Mouse (Mus musculus): ENCODE results near the gene Actc1. TPM values are rescaled to one million over a fixed set of nuclear protein-coding genes. Genes with fewer than 3 reads are reported as not detected.

The Actc1 gene
- polyA plus RNA-seq, 1 experiment from 2014 or later: 11,395 TPM

GRCm38 (mm10) chr2:114013846-114014245 lies 39.5 kb downstream of the Actc1 start:
- Histone ChIP-seq H3K27ac (replicated peaks) (no peak overlapping the region), H3K36me3 (no peaks in the 10 kb centered on the region), H3K9me3 (no peaks in the 10 kb centered on the region), H3K4me1 (peaks cover 12% of the 10 kb centered on the region), H3K4me3 (peak overlapping the region; percentile 56), H3K9ac (peak overlapping the region; percentile 1; the same call in 1 of the 2 replicates), H3K27me3 (replicated peaks) (peaks cover 79% of the 10 kb centered on the region), H3K4me2 (peak overlapping the region; percentile 93)
- no peak for ATAC-seq (ENCODE audit: extremely low read depth, insufficient number of reproducible peaks, low FRiP score, low TSS enrichment)
- 3% methylated on average over 13 of the region's 13 CpGs for WGBS

- Histone ChIP-seq H3K4me2 (peak within 1 kb of the TSS; percentile 93), H3K9me3 (no peaks in the 10 kb centered on the region), H3K9ac (peak within 1 kb of the TSS; percentile 1; the same call in 1 of the 2 replicates), H3K4me3 (peak within 1 kb of the TSS; percentile 56), H3K27me3 (replicated peaks) (peaks cover 74% of the 10 kb centered on the region), H3K4me1 (peaks cover 12% of the 10 kb centered on the region), H3K27ac (replicated peaks) (no peak within 1 kb of the TSS), H3K36me3 (no peaks in the 10 kb centered on the region)
- ATAC-seq (ENCODE audit: extremely low read depth, insufficient number of reproducible peaks, low FRiP score, low TSS enrichment): no peak
- WGBS: 1% methylated on average over 46 of the region's 60 CpGs
Measured at GRCm38 (mm10) chr2:114013295-114013771, 40.0 kb downstream of the Actc1 start, which contains the start of gene Gjd2. Gene Gjd2 (minus strand): TSS chr2:114013619.

- Histone ChIP-seq H3K4me3 (peak overlapping the region; percentile 56), H3K9ac (no peak overlapping the region), H3K4me1 (peaks cover 12% of the 10 kb centered on the region), H3K27me3 (replicated peaks) (peaks cover 68% of the 10 kb centered on the region), H3K4me2 (peak overlapping the region; percentile 93), H3K36me3 (no peaks in the 10 kb centered on the region), H3K9me3 (no peaks in the 10 kb centered on the region), H3K27ac (replicated peaks) (no peak overlapping the region)
- WGBS: 5% methylated on average over 19 of the region's 19 CpGs
- no peak for ATAC-seq (ENCODE audit: extremely low read depth, insufficient number of reproducible peaks, low FRiP score, low TSS enrichment)
Measured at GRCm38 (mm10) chr2:114012749-114013211, 40.6 kb downstream of the Actc1 start.

GRCm38 (mm10) chr2:114011838-114012237 lies 41.5 kb downstream of the Actc1 start:
- Histone ChIP-seq H3K36me3 (no peaks in the 10 kb centered on the region), H3K27me3 (replicated peaks) (peaks cover 59% of the 10 kb centered on the region), H3K4me1 (peaks cover 12% of the 10 kb centered on the region), H3K9ac (no peak overlapping the region), H3K4me2 (no peak overlapping the region), H3K4me3 (no peak overlapping the region), H3K27ac (replicated peaks) (no peak overlapping the region), H3K9me3 (no peaks in the 10 kb centered on the region)
- ATAC-seq (ENCODE audit: extremely low read depth, insufficient number of reproducible peaks, low FRiP score, low TSS enrichment): no peak
- 36% methylated on average over 4 of the region's 4 CpGs for WGBS

GRCm38 (mm10) chr2:114008321-114008720 lies 45.0 kb downstream of the Actc1 start:
- Histone ChIP-seq H3K27me3 (replicated peaks) (peaks cover 28% of the 10 kb centered on the region), H3K9me3 (no peaks in the 10 kb centered on the region), H3K36me3 (no peaks in the 10 kb centered on the region), H3K9ac (no peak overlapping the region), H3K27ac (replicated peaks) (no peak overlapping the region), H3K4me2 (no peak overlapping the region), H3K4me3 (no peak overlapping the region), H3K4me1 (peaks cover 4% of the 10 kb centered on the region)
- WGBS: 70% methylated on average over 2 of the region's 2 CpGs
- no peak for ATAC-seq (ENCODE audit: extremely low read depth, insufficient number of reproducible peaks, low FRiP score, low TSS enrichment)

GRCm38 (mm10) chr2:113997484-113997883 lies 55.9 kb downstream of the Actc1 start:
- Histone ChIP-seq H3K9me3 (no peaks in the 10 kb centered on the region), H3K4me2 (no peak overlapping the region), H3K4me3 (no peak overlapping the region), H3K27ac (replicated peaks) (no peak overlapping the region), H3K9ac (no peak overlapping the region), H3K27me3 (replicated peaks) (no peaks in the 10 kb centered on the region), H3K36me3 (no peaks in the 10 kb centered on the region), H3K4me1 (no peaks in the 10 kb centered on the region)
- ATAC-seq (ENCODE audit: extremely low read depth, insufficient number of reproducible peaks, low FRiP score, low TSS enrichment): no peak
- 46% methylated on average over 8 of the region's 8 CpGs for WGBS

Other genes with a start within 250 kb of the Actc1 start
- gene Scg5, start 224.4 kb downstream of the Actc1 start, polyA plus RNA-seq (2015; fragmentation: Nextera tagmentation; extraction: Ambion mirVana): 0.91 and 1.0 TPM in 2 replicates
- 21.5 and 22.4 TPM in 2 replicates for gene Arhgap11a, start 204.9 kb downstream of the Actc1 start, polyA plus RNA-seq (2015; fragmentation: Nextera tagmentation; extraction: Ambion mirVana)
- gene Gjd2, start 39.9 kb downstream of the Actc1 start, polyA plus RNA-seq (2015; fragmentation: Nextera tagmentation; extraction: Ambion mirVana): not detected in 2 replicates
- gene Aqr, start 133.5 kb upstream of the Actc1 start, polyA plus RNA-seq (2015; fragmentation: Nextera tagmentation; extraction: Ambion mirVana): 22.0 and 23.1 TPM in 2 replicates
- 2.3 and 3.1 TPM in 2 replicates for gene Zfp770, start 147.9 kb upstream of the Actc1 start, polyA plus RNA-seq (2015; fragmentation: Nextera tagmentation; extraction: Ambion mirVana)